Mouse (Mus musculus): ENCODE data around the gene Rtn4rl1. TPM values are rescaled to one million over a fixed set of nuclear protein-coding genes. Genes with fewer than 3 reads are reported as not detected.

Rtn4rl1 gene
- total RNA-seq, 2 experiments from 2014 or later = 103 to 107 TPM

DNA sequence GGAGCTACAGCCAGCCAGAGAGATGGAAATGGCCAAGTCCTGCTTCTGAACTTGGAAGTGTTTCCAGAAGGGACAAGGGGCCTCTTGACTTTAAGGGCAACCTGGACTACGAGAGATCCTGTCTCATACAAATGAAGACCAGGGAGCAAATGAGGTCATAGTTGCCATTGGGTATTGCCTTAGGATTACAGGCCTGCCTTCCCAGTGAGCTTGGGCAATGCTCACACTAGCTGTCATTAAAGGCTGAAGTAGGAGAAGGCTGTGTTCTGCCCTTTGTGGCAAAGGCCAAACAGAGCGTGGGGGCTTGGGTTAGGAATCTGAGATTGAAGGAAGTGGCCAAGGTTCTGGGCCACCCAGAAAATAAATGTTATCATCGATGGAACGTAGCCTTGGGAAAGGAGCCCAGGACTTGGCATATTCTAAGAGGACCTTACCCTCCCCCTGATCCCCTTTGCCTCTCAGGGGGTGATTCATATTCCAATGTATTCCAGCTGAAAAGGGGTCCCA lies 57.5 kb downstream of the Rtn4rl1 start:
- no peak for DNase-seq

- no peak for DNase-seq
Observed at GRCm38 (mm10) chr11:75251557-75252070, 58.0 kb downstream of the Rtn4rl1 start.

DNA sequence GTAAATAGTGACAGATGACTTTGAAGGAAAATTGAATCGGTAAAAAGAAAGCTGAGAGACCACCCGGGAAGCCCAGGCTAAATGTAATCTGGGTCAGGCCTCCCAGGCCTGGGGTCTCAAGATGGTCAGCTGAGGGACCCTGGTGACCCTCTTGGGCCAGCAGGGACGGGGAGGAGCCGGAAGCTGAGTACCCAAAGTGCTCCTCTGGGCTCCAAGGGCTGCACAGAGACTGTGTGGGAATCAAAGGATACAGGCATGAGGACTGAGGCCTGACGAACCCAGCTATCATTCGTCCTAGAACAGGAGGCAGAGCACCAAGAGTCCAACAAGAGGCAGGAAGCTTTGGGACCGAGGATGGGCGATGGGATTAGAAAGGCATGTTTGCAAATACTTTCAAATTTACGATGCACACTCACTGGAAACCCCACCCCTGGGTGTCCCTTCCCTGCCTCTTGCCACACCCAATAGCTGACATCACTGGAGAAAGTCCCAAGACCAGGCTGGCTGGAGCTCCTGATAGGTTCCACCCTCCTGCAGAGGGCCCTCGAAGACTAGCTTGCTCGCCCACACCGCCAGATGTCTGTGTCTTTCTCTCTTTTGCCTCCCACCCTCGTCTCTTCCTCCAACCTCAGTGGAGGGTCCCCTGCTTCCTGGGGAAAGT lies 60.8 kb downstream of the Rtn4rl1 start:
- no peak for DNase-seq

DNA sequence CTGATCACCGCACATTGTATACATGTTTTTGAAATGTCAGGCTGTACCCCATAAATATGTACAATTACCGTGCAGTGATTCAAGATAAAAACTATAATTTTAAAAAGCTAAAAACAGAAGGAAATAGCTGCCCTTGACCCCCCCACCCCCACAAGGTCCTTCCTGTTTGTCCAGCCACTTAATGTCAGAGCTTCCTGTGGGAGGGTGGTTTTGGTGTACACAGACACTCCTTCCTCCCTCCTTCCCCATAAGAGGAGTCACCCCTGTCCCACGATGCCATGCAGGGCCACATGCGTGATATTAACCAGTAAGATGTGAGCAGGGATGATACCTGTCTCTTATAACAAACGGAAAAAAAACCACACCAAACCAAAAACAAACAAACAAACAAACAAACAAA lies 61.7 kb downstream of the Rtn4rl1 start:
- no peak for DNase-seq

DNA sequence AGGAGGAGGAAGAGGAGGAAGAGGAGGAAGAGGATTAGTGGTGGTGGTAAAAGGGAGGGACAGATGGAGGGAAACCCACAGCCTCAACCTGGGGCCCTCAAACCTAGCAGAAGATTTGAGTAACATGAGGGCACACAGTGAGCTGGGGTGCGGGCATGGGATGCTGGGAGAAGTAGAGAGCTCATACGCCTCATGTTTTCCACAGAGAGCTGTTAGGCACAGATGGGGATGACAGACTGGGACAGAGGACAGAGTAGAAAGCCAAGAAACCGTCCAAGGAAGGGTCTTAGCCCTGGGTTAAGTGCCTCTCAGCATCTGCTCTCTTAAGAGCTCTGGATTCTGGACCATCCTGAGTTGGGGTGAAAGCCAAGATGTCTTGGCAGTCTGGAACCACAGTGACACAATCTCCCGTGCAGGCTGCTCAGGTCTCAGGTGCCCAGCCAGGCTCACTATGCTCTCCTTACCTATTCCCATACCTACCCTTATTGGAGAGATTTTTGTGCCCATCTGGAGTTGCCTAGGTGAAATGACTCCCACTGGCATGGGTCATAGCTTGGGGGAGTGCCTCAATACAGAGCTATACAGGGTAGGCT lies 63.6 kb downstream of the Rtn4rl1 start:
- no peak for DNase-seq

- DNase-seq = no peak
Observed at GRCm38 (mm10) chr11:75259416-75259815, 65.8 kb downstream of the Rtn4rl1 start.

GRCm38 (mm10) chr11:75259996-75260561 lies 66.5 kb downstream of the Rtn4rl1 start:
- peak in 1 of 2 experiments; percentile 56 for DNase-seq

DNA sequence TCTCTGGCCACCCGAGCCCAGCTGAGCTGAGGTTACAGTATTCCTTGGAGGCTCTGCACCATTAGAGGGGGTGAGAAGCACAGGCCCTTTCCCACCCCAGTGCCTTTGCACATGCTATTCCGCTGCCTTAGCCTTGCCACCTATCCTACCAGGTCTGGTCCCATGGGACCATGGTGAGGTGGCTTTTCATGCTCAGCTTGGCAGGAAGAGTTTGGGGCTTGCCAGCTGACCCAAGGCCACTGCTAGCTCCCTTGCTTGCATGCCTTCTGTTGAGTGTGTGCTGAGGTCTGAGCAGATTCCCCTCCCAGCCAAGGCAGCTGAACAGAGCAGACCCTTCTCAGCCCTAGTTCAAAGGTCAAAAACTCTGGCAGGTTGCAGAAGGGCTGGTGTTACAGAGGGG lies 67.4 kb downstream of the Rtn4rl1 start:
- DNase-seq = no peak

DNA sequence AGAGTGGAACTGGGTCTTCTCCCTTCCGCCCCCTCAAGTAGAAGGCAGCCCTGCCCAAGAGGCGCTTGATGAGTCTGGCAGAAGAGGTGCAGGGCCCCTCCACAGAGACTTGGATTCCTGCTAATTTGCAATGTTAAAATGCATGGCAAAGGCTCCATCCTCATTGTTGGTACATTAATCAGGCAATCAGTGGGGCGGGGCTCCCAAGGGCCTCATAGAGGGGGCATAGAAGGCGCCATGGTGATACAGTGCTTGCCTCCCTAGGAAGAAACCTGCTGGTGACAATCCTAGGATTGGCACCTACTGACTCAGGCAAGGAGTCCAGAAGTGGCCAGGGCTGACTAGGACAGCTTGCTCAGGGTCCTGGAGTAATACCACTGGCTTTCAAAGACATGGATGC lies 68.1 kb downstream of the Rtn4rl1 start:
- DNase-seq = no peak

GRCm38 (mm10) chr11:75262181-75262580 lies 68.6 kb downstream of the Rtn4rl1 start:
- DNase-seq = no peak

GRCm38 (mm10) chr11:75262791-75263190 lies 69.2 kb downstream of the Rtn4rl1 start:
- no peak for DNase-seq

GRCm38 (mm10) chr11:75263274-75263963 lies 69.8 kb downstream of the Rtn4rl1 start:
- no peak for DNase-seq

- DNase-seq = no peak
Observed at GRCm38 (mm10) chr11:75263964-75264312, 70.4 kb downstream of the Rtn4rl1 start.

DNA sequence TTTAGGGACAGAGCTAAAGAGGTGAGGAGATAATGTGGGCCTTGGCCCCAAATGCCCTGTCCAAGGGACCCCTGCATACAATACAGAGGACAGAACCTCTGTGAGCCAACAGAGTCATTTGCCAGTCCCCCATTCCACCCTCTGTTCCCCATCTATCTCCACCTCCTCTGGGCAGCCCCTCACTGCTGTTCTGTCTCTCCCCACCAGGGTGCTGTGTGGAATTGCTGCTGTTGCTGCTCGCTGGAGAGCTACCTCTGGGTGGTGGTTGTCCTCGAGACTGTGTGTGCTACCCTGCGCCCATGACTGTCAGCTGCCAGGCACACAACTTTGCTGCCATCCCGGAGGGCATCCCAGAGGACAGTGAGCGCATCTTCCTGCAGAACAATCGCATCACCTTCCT lies 71.0 kb downstream of the Rtn4rl1 start:
- DNase-seq = no peak

DNA sequence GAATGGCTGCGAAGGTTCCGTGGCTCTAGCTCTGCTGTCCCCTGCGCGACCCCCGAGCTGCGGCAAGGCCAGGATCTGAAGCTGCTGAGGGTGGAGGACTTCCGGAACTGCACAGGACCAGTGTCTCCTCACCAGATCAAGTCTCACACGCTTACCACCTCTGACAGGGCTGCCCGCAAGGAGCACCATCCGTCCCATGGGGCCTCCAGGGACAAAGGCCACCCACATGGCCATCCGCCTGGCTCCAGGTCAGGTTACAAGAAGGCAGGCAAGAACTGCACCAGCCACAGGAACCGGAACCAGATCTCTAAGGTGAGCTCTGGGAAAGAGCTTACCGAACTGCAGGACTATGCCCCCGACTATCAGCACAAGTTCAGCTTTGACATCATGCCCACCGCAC lies 72.0 kb downstream of the Rtn4rl1 start:
- no peak for DNase-seq

- peak; percentile 51 to 55 for DNase-seq
Observed at GRCm38 (mm10) chr11:75267826-75268281, 74.3 kb downstream of the Rtn4rl1 start.

- DNase-seq = no peak
Observed at GRCm38 (mm10) chr11:75268492-75268891, 74.9 kb downstream of the Rtn4rl1 start.

DNA sequence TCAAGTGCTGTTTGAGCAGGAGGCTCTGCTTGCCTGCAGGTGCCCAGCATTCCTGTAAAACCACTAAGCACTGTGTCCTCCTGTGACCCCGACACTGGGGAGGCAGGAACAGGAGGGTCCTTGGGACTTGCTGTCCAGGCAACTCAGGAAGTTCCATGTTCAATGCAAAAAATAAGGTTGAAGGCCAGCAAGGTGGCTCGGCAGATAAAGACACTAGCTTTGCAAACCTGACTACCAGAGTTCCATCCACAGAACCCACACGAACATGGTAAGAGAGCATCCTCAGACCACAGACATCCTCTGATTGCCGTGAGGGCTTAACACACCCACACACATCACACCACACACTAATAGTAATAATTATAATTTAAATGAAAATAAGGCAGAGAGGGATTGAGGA lies 75.6 kb downstream of the Rtn4rl1 start:
- DNase-seq = no peak

DNA sequence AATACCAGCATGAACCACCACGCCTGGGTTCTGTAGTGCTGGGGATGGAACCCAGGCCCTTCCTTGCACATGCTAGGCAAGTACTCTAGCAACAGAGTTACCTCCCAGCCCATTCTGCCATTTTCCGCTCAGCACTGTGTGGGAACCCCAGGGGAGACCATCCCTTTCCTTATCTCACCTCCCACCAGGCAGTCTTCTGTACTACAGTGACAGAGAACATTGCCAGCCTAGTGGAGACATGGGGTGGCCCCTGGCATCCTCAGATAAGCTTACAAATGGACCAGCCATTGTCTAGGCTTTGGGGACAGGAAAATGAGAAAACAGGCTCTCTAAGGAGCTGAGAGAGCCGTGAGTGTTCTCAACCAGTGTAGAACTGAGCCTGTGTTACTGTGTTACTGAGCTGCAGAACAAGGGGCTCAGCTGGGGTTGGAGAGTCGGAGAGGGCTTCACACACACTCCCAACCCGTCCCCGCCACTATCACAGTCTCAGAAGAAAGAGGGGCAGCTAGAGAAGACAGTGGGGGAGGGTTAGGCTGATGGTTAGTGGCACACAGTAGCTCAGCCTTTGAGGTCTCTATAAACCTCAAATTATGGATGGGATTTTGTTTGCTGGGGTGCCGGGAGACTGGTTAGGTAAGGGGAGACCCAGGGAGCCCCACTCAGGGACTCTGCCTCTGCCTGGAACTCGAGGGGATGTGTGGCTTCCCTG lies 76.8 kb downstream of the Rtn4rl1 start:
- DNase-seq = no peak

DNA sequence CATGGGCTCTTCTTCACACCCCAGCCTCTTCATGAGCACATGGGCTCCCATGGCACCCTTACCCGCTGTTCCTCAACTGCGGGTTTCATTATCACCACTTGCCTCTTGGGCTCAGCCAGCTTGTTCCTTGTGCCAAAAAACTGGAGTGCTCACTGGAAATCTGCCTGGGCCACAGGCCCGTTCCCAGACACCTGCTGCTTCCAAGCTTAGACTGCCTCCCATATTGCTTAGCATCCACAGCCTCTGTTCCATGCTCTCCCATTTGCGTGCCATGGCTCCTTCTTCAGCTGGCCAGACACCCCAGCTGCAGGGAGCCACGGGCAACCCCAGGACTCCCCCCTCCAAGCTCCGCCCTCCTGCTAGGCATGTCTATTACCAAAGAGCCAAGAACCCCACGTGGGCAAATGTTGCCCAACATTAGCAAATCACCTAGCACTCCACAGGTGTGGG lies 77.4 kb downstream of the Rtn4rl1 start:
- DNase-seq = peak; percentile 64 to 73

GRCm38 (mm10) chr11:75273466-75273865 lies 79.9 kb downstream of the Rtn4rl1 start:
- no peak for DNase-seq

DNA sequence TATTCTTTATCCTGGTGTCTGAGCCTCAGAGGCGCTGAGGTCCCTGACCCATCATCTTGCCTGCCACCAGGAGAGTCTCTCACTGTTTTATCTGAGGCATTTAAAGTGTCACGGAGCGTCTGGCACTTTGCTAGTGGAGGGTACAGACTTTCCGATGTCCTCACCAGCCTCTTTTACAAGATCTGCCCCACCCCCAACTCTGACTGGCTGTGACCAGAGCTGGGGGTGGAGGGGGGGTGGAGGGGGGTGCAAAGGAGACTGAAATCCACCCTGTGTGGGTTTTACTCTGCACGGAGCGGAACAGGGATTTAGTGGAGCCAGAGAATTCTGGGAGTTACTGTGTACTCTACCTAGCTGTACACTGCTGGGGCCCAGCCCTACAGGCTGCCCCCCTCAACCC lies 81.5 kb downstream of the Rtn4rl1 start:
- no peak for DNase-seq
